Mouse (Mus musculus) gastrocnemius, adult 18-20 months (tissue): ENCODE data around the gene Tmc7. TPM values are rescaled to one million over a fixed set of nuclear protein-coding genes. Genes with fewer than 3 reads are reported as not detected.

Experiments used
- DNase-seq: peaks from one replicate; pipeline ENCODE4 v3.0.0; 2021; ENCODE audit warnings: low spot score
- total RNA-seq, 2 experiments: library from RNA; stranded (reverse); gene quantifications; 2 replicates each; pipeline ENCODE4 v1.2.3; 2021

Tmc7 gene
- total RNA-seq, 2 experiments from 2014 or later, result 9.6 to 13.1 TPM

GRCm38 (mm10) chr7:118590726-118591305 lies 6.3 kb upstream of the Tmc7 start:
- DNase-seq, result no peak

DNA sequence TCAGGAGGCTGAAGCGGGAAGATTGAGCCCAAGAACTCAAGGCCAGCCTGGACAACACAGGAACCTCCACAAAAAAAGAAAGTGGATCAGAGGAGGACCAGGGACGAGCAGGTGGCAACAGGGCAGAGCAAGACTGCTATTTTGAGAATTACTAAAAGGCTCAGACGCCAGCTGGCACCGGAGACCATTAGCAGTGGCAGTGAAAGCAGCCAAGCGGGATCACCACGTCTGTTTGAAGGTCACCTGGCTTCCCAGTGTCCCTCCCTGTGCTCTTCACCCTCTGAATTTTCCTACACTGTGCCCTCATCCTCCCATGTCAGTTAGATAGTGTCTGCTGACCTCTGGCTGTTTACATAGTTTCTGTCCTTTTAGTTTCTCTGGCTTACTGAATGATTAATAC lies 1.3 kb upstream of the Tmc7 start:
- DNase-seq, result peak; percentile 86

- DNase-seq, result no peak
Measured at GRCm38 (mm10) chr7:118584926-118585325, 390 bp upstream of the Tmc7 start.

- no peak for DNase-seq
Measured at GRCm38 (mm10) chr7:118583821-118584220, 715 bp downstream of the Tmc7 start.

- DNase-seq, result no peak
Measured at GRCm38 (mm10) chr7:118579938-118580337, 4.6 kb downstream of the Tmc7 start.

DNA sequence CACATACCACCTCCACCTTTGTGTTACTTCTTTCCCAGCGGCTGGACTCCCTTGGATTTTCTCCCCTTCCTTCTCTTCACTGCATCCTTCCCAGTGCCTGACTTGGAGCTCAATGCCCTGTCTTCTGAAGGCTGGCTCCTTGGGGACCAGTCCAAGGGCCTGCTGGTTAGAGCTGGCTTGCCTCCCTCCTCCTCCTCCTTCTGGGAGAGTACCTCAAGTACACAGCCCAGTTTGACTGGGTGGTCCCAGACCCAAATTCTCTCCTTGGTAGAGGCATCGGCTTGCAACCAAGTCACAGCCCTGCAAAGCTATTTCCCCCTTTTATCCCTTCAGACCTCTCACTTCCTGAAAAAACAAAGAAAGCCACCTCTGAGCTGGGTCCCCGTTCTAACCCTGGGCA lies 6.3 kb downstream of the Tmc7 start:
- DNase-seq, result no peak

GRCm38 (mm10) chr7:118572039-118572438 lies 12.5 kb downstream of the Tmc7 start:
- no peak for DNase-seq

DNA sequence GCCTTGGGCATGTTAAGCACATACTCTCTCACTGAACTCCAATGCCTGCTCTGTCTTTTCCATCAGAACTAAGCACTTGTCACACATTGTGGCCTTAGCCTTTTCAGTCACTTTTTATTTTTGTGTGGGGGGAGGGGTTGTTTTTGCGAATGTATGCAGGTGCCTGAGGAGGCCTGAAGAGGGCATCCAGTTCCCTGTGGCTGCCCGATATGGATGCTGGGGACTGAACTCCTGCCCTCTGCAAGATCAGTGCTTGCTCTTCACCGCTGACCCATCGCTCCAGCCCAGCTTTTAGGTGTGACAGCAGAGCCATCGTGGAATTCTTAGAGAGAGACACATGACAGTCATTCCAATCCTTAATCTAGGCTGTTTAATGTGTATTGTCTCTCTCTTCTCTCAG lies 13.2 kb downstream of the Tmc7 start:
- no peak for DNase-seq

GRCm38 (mm10) chr7:118569121-118569543 lies 15.4 kb downstream of the Tmc7 start:
- no peak for DNase-seq

- DNase-seq, result no peak
Measured at GRCm38 (mm10) chr7:118554290-118554689, 30.2 kb downstream of the Tmc7 start.

DNA sequence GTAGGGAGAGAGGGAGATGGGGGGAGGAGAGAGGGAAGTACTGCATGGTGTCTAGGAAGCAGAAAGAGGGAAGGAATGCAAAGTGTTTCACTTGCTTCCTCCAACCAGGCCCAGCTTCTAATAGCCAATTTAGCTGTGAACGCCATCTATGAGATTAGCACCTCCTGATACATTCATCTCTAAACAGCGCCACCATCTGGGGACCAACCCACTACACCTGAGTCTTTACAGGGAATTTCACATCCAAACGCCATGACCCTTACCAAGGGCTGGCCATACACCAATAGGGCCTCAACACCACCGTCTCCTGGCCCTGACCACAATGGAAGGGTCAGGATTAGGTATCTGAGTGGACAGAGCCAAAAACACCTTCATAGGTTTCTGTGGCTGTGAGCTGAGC lies 30.7 kb downstream of the Tmc7 start:
- DNase-seq, result no peak

- DNase-seq, result no peak
Measured at GRCm38 (mm10) chr7:118547451-118547850, 37.1 kb downstream of the Tmc7 start.

- no peak for DNase-seq
Measured at GRCm38 (mm10) chr7:118544128-118544527, 40.4 kb downstream of the Tmc7 start.

GRCm38 (mm10) chr7:118535076-118535475 lies 49.5 kb downstream of the Tmc7 start:
- DNase-seq, result no peak

GRCm38 (mm10) chr7:118534326-118534725 lies 50.2 kb downstream of the Tmc7 start:
- DNase-seq, result no peak

DNA sequence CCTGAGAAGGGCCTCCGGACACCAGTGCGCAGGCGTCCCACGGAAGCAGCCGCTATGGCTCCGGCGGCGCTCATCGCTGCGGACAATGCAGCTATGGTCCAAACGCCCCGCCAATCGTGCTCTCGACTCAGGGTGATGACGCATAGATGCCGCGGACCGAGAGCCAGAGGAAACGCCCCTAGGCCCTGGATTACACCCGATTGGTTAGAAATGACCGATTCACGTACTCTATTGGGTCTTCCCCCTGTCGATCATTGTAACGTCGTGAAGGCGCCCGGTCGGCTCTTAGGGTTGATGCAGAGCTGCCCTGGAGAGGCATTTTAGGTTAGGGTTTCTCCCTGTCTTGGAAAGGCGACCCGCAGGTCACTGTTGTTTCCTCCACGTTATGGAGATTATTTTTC lies 51.4 kb downstream of the Tmc7 start, which contains the start of gene Coq7:
TSS of gene Coq7 (minus strand) at position 179 of the 401 bp plus-strand sequence.
- peak; percentile 97 for DNase-seq

DNA sequence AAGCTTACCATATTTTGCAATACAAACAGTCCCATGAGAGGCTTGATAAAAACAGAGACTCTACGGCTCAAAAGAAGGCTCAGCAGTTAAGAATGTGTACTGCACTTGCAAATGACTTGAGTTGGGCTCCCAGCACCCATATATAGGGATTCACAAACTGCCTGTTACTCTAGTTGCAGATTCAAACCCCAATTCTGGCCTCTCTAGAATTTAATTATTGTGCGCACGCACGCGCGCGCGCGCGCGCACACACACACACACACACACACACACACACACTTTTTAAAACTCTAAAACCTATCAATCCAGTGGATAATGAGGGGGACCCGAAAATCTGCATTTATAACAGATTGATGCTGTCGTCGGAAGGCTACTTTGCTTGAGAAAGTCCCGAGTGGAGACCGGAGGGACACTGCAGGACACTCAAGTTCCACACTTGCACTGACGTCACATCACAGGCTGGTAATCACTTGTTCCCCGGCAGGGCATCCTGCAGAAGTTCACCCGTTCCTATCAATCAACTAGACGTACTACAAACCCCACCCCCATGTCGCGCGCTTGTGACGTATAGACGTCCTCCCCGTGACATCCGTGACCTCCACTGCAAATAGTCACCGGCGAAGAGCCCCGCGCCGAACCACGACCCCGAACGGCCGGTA lies 51.9 kb downstream of the Tmc7 start:
- peak; percentile 98 for DNase-seq

DNA sequence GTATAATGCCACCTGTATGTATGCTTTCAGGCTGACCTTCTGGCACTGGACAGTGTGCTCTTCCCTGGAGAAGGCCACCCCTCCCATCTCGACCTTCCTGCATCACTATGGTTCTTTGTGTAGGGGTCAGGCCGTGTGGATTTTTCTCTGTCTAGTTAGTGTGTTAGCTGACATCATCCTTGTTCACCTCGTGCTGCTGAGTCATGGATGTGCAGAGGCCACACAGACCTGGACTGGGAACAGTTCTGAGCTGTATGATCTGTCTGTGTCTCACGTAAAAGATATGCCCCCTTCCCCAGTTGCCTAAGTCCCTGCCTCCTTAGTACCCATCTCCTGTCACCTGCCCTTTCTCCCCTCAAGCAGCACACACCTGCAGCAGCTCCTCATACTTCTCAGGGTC lies 57.6 kb downstream of the Tmc7 start:
- no peak for DNase-seq

DNA sequence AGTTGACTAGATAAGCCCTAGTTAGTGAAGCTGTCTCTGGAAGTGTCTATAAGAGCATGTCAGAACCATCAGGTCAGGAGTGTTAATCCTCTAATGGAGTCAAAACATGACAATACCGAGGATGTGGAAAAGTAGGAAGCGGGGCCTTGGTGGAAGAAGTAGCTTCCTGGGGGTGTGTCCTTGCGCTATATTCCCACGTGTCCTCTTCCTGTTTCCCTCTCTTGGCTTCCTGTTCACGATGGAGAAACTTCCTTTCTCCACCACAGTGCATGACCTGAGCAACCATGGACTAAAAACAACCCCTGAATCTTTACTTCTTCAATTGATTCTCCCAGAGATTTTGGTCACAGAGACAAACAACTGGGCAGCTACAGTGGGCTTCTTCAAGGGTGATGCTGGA lies 62.5 kb downstream of the Tmc7 start:
- no peak for DNase-seq

GRCm38 (mm10) chr7:118519661-118520060 lies 64.9 kb downstream of the Tmc7 start:
- DNase-seq, result no peak

- peak; percentile 74 for DNase-seq
Measured at GRCm38 (mm10) chr7:118518687-118519086, 65.8 kb downstream of the Tmc7 start.

DNA sequence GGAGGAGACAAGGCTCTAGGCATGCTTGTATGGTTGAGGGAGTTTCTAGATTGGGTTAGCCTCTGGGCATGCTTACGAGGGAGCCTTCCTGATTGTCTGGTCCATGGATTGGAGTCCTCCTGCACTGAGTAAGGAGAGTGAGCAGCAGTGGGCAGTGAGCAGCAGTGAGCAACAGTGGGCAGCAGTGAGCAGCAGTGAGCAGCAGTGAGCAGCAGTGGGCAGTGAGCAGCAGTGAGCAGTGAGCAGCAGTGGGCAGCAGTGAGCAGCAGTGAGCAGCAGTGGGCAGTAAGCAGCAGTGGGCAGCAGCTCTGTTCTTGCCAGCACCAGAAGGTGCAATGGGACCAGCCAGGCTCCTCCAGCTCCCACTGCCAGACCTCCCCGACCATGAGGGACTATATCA lies 66.7 kb downstream of the Tmc7 start:
- no peak for DNase-seq

GRCm38 (mm10) chr7:118508556-118508955 lies 76.0 kb downstream of the Tmc7 start:
- no peak for DNase-seq
